Mouse (Mus musculus) brain, embryonic 14.5 days (tissue): ENCODE results near the gene Tbc1d2.
"Not testable (repeated sequence)": the region's sequence is repeated elsewhere in the genome, so short reads cannot be mapped to it uniquely, and the experiment has no call there.

Experiments used
- CTCF ChIP-seq: fragments of 200-500 bp; IDR thresholded peaks from 2 replicates; pipeline ENCODE4 v1.5.1; 2012; ENCODE audit warnings: inconsistent platforms, mild to moderate bottlenecking, moderate library complexity, borderline replicate concordance; ENCODE audit not compliant: insufficient read depth, insufficient read length; ENCODE audit errors: extremely low read depth
- POLR2A ChIP-seq: fragments of 200-500 bp; IDR thresholded peaks from 2 replicates; pipeline ENCODE4 v1.6.1; 2012; ENCODE audit warnings: mild to moderate bottlenecking, inconsistent platforms, borderline replicate concordance; ENCODE audit not compliant: poor library complexity, insufficient read depth, insufficient read length, severe bottlenecking; ENCODE audit errors: extremely low read depth

- TF ChIP-seq CTCF, POLR2A: not testable (repeated sequence)
These were observed 68.0 kb downstream of the Tbc1d2 start for GRCm38 (mm10) chr4:46582024-46582423.
